Mouse (Mus musculus) lung, embryonic 16.5 days (tissue): ENCODE results near the gene Prkx. TPM values are rescaled to one million over a fixed set of nuclear protein-coding genes. Genes with fewer than 3 reads are reported as not detected.

Experiments used
- ATAC-seq: fragments of 200-750 bp; cut with Nextera tagmentation; 2 replicates; pipeline ENCODE4 v1.8.0; 2017; ENCODE audit warnings: low read depth, mild to moderate bottlenecking, moderate library complexity
- H3K27ac ChIP-seq: fragments of 300-500 bp; sonication (generic); 2 replicates; pipeline ENCODE4 v1.5.1; 2014; ENCODE audit warnings: mild to moderate bottlenecking, control low read depth, low read length
- H3K27me3 ChIP-seq: fragments of 300-500 bp; sonication (generic); 2 replicates; pipeline ENCODE4 v1.6.1; 2014; ENCODE audit warnings: low read depth, low read length, mixed read lengths; ENCODE audit not compliant: control insufficient read depth, insufficient read depth
- H3K36me3 ChIP-seq: fragments of 300-500 bp; sonication (generic); 2 replicates; pipeline ENCODE4 v1.6.1; 2014; ENCODE audit warnings: low read length; ENCODE audit not compliant: control insufficient read depth, insufficient read depth
- H3K4me1 ChIP-seq: fragments of 300-500 bp; sonication (generic); replicated peaks from 2 replicates; pipeline ENCODE4 v1.6.1; 2014; ENCODE audit warnings: low read length, mixed read lengths; ENCODE audit not compliant: control insufficient read depth, insufficient read depth
- H3K4me2 ChIP-seq: fragments of 300-500 bp; sonication (generic); 2 replicates; pipeline ENCODE4 v1.6.1; 2014; ENCODE audit warnings: low read depth, low read length, control low read depth
- H3K4me3 ChIP-seq: fragments of 300-500 bp; sonication (generic); 2 replicates; pipeline ENCODE4 v1.5.1; 2014; ENCODE audit warnings: mild to moderate bottlenecking, low read length, control low read depth
- H3K9ac ChIP-seq: fragments of 300-500 bp; sonication (generic); 2 replicates; pipeline ENCODE4 v1.6.1; 2014; ENCODE audit warnings: low read length, control low read depth
- H3K9me3 ChIP-seq: fragments of 300-500 bp; sonication (generic); 2 replicates; pipeline ENCODE4 v1.6.1; 2016; ENCODE audit warnings: low read length; ENCODE audit not compliant: control insufficient read depth
- WGBS: fragments of 180-500 bp; shearing (Covaris S2); extraction: QIAGEN DNeasy Blood & Tissue Kit; methylation state at CpG from one replicate; pipeline ENCODE4 v1.1.7; 2014; 5-methylcytosine and 5-hydroxymethylcytosine counted together
- polyA plus RNA-seq: library from polyadenylated mRNA; unstranded; fragments of >200 nt; fragmentation: Nextera tagmentation; extraction: Ambion mirVana; gene quantifications from 2 replicates; pipeline ENCODE4 v1.2.1, GENCODE M21; 2015

The Prkx gene
- polyA plus RNA-seq: 13.4 and 14.3 TPM in 2 replicates

DNA sequence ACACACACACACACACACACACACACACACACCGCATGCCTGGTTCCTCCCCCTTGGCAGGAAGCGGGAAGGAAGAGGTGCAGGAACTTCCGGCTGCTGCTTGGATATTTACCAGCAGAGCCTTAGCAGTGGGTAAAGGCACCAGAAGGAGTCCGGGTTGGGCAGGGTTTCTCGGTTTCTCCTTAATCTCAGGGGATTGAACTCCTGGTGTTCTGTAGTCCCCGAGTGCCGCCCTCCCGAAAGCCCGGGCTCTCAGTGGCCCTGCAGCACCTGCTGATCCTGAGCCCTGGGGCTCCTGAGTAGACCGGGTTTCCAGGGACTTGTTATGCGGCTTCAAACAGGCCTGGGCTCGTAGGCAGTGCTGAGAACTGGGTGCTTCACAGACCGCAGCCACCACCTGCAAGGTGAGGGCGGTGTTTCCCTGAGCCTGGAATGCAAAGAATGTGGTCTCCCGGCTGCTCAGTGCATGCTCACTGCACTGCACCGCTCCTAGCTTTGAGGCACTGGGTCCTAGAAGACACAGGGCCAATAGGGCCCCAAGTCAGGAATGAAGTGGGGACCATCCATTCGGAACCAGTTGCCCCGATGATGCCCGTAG, at the start of gene Prkx:
TSS of gene Prkx (minus strand) at position 41 of the 598 bp plus-strand sequence.
- Histone ChIP-seq H3K9ac (peak within 1 kb of the TSS; percentile 72), H3K9me3 (no peaks in the 10 kb centered on the region), H3K4me2 (peak within 1 kb of the TSS; percentile 67), H3K4me1 (peaks cover 3% of the 10 kb centered on the region; the same call in 1 of the 2 replicates), H3K27ac (peak within 1 kb of the TSS; percentile 92), H3K27me3 (no peaks in the 10 kb centered on the region), H3K36me3 (no peaks in the 10 kb centered on the region), H3K4me3 (peak within 1 kb of the TSS; percentile 68)
- 22% methylated on average over 17 of the region's 19 CpGs for WGBS
- peak; percentile 75 for ATAC-seq

DNA sequence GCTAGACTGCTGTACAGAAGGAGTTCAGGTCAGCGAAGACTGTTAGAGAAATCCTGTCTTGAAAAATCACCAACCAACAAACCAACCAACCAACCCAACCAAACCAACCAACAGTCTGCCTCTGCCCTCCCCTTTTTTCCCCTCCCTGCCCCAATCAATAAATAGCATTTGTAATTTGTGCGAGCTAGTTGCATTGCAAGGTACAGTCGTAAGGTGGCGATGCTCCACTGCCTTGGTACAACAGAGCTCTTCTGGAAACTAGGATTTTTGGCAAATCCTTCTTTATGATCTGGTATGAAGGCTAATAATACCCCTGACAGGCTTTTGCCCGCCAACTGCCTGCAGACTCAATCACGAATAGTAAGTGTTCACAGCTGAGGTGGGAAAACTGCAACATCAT, 16.0 kb upstream of the Prkx start:
- Histone ChIP-seq H3K9me3 (no peaks in the 10 kb centered on the region), H3K27ac (no peak overlapping the region), H3K36me3 (no peaks in the 10 kb centered on the region), H3K4me1 (no peaks in the 10 kb centered on the region), H3K4me2 (no peak overlapping the region), H3K9ac (no peak overlapping the region), H3K4me3 (no peak overlapping the region), H3K27me3 (no peaks in the 10 kb centered on the region)
- WGBS: 56% methylated on average over 6 of the region's 6 CpGs
- ATAC-seq: no peak

DNA sequence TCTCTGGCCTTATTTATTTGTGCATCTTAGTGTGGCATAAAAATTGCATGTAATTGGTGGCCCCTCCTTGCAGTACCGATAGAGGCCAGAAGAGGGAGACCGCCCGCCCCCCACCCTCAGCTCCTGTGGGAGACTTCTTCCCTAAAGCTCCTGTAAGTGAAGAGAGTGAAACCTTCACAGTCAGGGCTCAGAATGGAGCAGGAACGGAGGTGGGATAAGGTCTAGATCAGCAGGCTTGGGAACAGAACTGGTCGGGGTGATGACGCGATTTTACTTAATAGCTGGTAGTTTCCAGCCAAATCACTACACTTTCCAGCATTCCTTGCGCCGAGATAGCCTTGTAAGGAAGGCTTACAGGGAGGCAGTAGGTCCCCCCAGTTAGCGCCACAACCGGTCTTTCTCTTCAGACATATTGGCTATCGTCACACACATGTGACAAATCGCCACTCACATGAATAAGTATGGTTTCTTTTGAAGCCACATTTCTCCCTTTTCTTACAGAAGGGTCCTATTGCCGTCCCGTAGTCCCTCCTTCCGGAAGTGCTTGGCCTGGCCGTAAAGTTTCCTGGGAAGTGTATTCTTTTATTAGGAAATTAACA, 14.6 kb upstream of the Prkx start:
- H3K9me3 ChIP-seq: no peaks in the 10 kb centered on the region
- H3K4me1 ChIP-seq: no peaks in the 10 kb centered on the region
- WGBS: 27% methylated on average over 17 of the region's 17 CpGs
- peak overlapping the region; percentile 74 for H3K27ac ChIP-seq
- H3K36me3 ChIP-seq: no peaks in the 10 kb centered on the region
- ATAC-seq: peak; percentile 77
- peak overlapping the region; percentile 58 for H3K9ac ChIP-seq
- no peaks in the 10 kb centered on the region for H3K27me3 ChIP-seq
- H3K4me2 ChIP-seq: peak overlapping the region; percentile 39
- H3K4me3 ChIP-seq: peak overlapping the region; percentile 49

DNA sequence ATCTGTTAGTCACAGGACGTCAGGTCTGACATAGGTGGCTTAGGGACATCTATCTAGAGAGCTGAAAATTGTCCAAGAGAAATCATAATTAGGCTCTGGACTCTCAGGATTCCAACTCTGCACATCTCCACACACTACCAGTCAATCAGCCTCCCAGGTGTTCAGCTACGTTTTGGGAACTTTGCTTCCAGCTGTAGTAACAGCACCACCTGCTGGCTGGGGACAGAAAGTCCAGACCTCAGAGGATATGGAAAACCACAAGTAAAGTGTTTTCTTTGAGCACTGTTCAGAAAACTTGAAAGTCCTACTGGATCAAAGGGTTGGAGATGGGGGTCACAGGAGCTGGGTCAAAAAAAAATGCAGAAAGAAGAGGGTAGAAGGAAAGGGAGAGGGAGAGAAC, 12.5 kb upstream of the Prkx start:
- H3K4me3 ChIP-seq: no peak overlapping the region
- no peaks in the 10 kb centered on the region for H3K9me3 ChIP-seq
- no peak overlapping the region for H3K4me2 ChIP-seq
- no peaks in the 10 kb centered on the region for H3K4me1 ChIP-seq
- H3K27me3 ChIP-seq: no peaks in the 10 kb centered on the region
- no peak overlapping the region for H3K27ac ChIP-seq
- ATAC-seq: no peak
- no peaks in the 10 kb centered on the region for H3K36me3 ChIP-seq
- 26% methylated on average over 2 of the region's 2 CpGs for WGBS
- H3K9ac ChIP-seq: no peak overlapping the region

DNA sequence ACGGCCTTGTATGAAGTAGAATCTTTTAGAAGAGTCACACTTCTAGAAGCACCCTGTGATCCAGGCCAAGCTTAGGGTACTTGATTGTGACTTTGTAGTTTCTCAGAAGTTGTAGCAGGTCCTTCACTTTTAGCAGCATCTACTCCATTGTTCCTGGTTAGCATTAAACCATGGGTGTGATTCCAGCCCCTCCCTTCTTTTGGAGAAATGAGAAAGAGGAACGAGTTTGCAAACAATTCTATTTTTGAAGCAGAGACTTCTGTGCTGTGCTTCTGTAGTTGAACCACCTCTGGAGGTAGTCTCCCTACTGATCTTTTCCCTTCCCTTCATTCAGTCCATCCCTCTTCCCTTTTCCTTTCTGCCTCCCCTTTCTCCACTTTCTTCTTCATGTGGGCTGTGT, 6.2 kb upstream of the Prkx start:
- Histone ChIP-seq H3K27me3 (no peaks in the 10 kb centered on the region), H3K27ac (no peak overlapping the region), H3K4me3 (no peak overlapping the region)

DNA sequence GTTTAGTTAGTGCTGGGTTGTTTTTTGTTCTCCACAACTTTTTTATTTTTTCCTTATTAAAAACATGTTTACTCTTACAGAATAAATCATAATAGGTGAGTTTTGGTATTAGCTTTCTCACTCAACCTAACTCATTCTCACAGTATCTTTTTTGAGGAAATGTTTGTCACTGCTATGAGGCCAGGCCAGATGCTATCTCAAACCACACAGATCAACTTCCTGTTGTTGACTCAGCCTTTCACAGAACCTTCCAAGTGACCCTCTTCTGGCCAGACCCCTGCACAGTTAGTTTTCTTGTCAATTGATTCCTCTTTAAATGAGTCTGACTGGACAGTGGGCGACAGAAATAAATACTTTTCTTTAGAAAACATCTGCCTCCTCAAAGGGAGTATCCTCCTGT, 5.5 kb upstream of the Prkx start:
- no peak overlapping the region for H3K4me3 ChIP-seq
- H3K27ac ChIP-seq: no peak overlapping the region
- WGBS: 52% methylated on average over 1 of the region's 1 CpGs
- H3K27me3 ChIP-seq: no peaks in the 10 kb centered on the region
- no peak overlapping the region for H3K4me2 ChIP-seq
- ATAC-seq: no peak
- H3K36me3 ChIP-seq: no peaks in the 10 kb centered on the region
- H3K9me3 ChIP-seq: no peaks in the 10 kb centered on the region
- no peak overlapping the region for H3K9ac ChIP-seq
- no peaks in the 10 kb centered on the region for H3K4me1 ChIP-seq

More for the DNA sequence above, 6.2 kb upstream of the Prkx start:
- H3K9ac ChIP-seq: no peak overlapping the region
- ATAC-seq: no peak
- WGBS: 72% methylated on average over 2 of the region's 2 CpGs
- H3K9me3 ChIP-seq: no peaks in the 10 kb centered on the region
- H3K4me2 ChIP-seq: no peak overlapping the region
- H3K4me1 ChIP-seq: no peaks in the 10 kb centered on the region
- H3K36me3 ChIP-seq: no peaks in the 10 kb centered on the region

DNA sequence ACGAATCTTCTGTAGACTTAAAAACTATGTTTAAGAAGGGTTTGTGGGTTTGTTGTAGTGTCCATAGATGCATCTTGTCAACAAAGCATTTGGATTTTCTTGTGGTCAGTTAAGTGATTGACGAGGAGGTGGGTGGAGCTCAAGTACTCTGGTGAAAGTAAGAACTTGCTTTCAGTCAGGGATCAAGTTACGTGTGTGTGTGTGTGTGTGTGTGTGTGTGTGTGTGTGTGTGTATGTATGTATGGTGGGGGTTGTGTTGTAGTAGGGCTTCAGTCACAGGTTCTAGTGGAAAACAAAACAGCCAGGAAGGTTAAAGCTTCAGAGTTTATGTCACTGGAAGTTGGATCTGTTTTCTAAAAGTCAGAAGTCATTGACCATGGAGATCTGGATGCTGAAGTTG, 3.5 kb upstream of the Prkx start:
- Histone ChIP-seq H3K9ac (no peak overlapping the region), H3K4me1 (no peaks in the 10 kb centered on the region; the same call in 1 of the 2 replicates), H3K9me3 (no peaks in the 10 kb centered on the region), H3K36me3 (no peaks in the 10 kb centered on the region), H3K27ac (no peak overlapping the region), H3K4me3 (no peak overlapping the region), H3K4me2 (no peak overlapping the region), H3K27me3 (no peaks in the 10 kb centered on the region)
- no peak for ATAC-seq
- WGBS: 59% methylated on average over 3 of the region's 3 CpGs

DNA sequence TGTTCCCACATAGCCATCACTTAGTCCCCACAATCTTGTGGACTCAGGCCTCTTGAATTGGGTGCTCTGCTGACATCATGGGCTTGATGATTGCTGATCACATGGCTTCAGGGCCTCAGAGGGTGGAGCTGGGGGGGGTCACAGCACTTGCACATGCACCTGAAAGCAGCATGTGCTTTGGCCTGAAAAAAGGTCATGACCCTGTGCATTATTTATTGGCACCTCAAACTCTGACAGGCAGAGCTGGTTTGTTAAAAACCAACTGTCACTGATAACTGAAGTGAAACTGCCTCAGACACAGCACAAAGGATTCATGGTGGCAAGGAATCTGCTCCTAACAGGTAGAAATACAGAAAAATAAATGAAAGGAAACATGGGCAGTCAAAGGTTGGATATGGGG, 1.7 kb upstream of the Prkx start:
- Histone ChIP-seq H3K4me2 (no peak overlapping the region), H3K36me3 (no peaks in the 10 kb centered on the region), H3K9me3 (no peaks in the 10 kb centered on the region), H3K4me3 (no peak overlapping the region), H3K27ac (no peak overlapping the region), H3K9ac (no peak overlapping the region), H3K27me3 (no peaks in the 10 kb centered on the region), H3K4me1 (peaks cover 3% of the 10 kb centered on the region; the same call in 1 of the 2 replicates)
- ATAC-seq: no peak

DNA sequence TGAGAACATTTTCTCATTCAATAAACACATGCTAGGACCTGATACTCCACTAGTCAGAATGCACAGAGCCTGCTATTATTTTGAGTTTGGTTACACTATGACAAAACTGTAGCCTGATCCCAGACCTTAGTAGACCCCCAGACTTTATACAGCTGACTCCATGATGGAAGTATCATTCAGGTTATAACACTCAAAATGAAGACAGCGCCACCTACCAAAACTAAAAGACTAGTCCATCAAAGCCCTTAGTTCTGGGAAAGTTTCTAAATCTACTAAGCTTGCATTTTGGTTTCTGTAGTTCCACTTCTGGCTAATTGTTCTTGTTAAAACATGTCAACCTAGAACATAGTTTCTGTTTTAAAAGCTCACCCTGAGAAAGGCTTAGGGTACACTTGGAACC, 838 bp upstream of the Prkx start:
- H3K27me3 ChIP-seq: no peaks in the 10 kb centered on the region
- ATAC-seq: no peak
- peak overlapping the region; percentile 92; the same call in 1 of the 2 replicates for H3K27ac ChIP-seq
- WGBS: 55% methylated on average over 1 of the region's 1 CpGs
- no peak overlapping the region; the same call in 1 of the 2 replicates for H3K4me2 ChIP-seq
- no peaks in the 10 kb centered on the region for H3K36me3 ChIP-seq
- H3K4me1 ChIP-seq: peaks cover 3% of the 10 kb centered on the region; the same call in 1 of the 2 replicates
- no peak overlapping the region for H3K4me3 ChIP-seq
- H3K9ac ChIP-seq: no peak overlapping the region
- no peaks in the 10 kb centered on the region for H3K9me3 ChIP-seq
